Mouse (Mus musculus): Measurements from ENCODE around the gene Rln1. TPM values are rescaled to one million over a fixed set of nuclear protein-coding genes. Genes with fewer than 3 reads are reported as not detected.

Gene Rln1
- total and polyA plus RNA-seq, 3 experiments = 0.11 TPM; not detected in 2

GRCm38 (mm10) chr19:29297366-29297765, 37.1 kb downstream of the Rln1 start:
- H3K36me3 ChIP-seq (replicated peaks) = peaks cover 79% of the 10 kb centered on the region
- no peak for ATAC-seq (ENCODE audit: extremely low read depth, insufficient number of reproducible peaks, low FRiP score, poor library complexity, severe bottlenecking)
- H3K4me1 ChIP-seq (ENCODE audit: insufficient read depth, low read depth, low read length) = no peaks in the 10 kb centered on the region
- no peaks in the 10 kb centered on the region for H3K27me3 ChIP-seq (ENCODE audit: insufficient read depth, low read length)
- DNase-seq (ENCODE audit: low spot score) = no peak
- H3K4me3 ChIP-seq (ENCODE audit: low read depth, low read length) = no peak overlapping the region
- H3K9me3 ChIP-seq (replicated peaks) = no peaks in the 10 kb centered on the region
- TF ChIP-seq TAL1 (conservative IDR thresholded peaks at IDR 0.05; ENCODE audit: low read depth, low read length) (no peak), POLR2AphosphoS5 (IDR thresholded peaks at IDR 0.05; ENCODE audit: insufficient replicate concordance, low read depth, low read length) (no peak), GATA1 (IDR thresholded peaks at IDR 0.05; ENCODE audit: borderline replicate concordance, low read length) (no peak), CTCF (IDR thresholded peaks at IDR 0.05; ENCODE audit: low read depth, low read length) (no peak), GATA2 (IDR thresholded peaks at IDR 0.05; ENCODE audit: borderline replicate concordance, low read depth, low read length) (no peak)

- Histone ChIP-seq H3K9me3 (replicated peaks) (no peaks in the 10 kb centered on the region), H3K27me3 (ENCODE audit: insufficient read depth, low read length) (no peaks in the 10 kb centered on the region), H3K4me1 (ENCODE audit: insufficient read depth, low read depth, low read length) (no peaks in the 10 kb centered on the region), H3K36me3 (replicated peaks) (peaks cover 84% of the 10 kb centered on the region), H3K4me3 (ENCODE audit: low read depth, low read length) (no peak overlapping the region)
- TF ChIP-seq GATA1 (IDR thresholded peaks at IDR 0.05; ENCODE audit: borderline replicate concordance, low read length) = no peak
- TF ChIP-seq TAL1 (conservative IDR thresholded peaks at IDR 0.05; ENCODE audit: low read depth, low read length) = no peak
- TF ChIP-seq GATA2 (IDR thresholded peaks at IDR 0.05; ENCODE audit: borderline replicate concordance, low read depth, low read length) = no peak
- TF ChIP-seq POLR2AphosphoS5 (IDR thresholded peaks at IDR 0.05; ENCODE audit: insufficient replicate concordance, low read depth, low read length) = no peak
- TF ChIP-seq CTCF (IDR thresholded peaks at IDR 0.05; ENCODE audit: low read depth, low read length) = no peak
- no peak for ATAC-seq (ENCODE audit: extremely low read depth, insufficient number of reproducible peaks, low FRiP score, poor library complexity, severe bottlenecking)
- DNase-seq (ENCODE audit: low spot score) = no peak
Measured at GRCm38 (mm10) chr19:29296166-29296565, 38.3 kb downstream of the Rln1 start.

GRCm38 (mm10) chr19:29294756-29295155, 39.7 kb downstream of the Rln1 start:
- peaks cover 82% of the 10 kb centered on the region for H3K36me3 ChIP-seq (replicated peaks)
- H3K9me3 ChIP-seq (replicated peaks) = no peaks in the 10 kb centered on the region

GRCm38 (mm10) chr19:29292546-29292945, 41.9 kb downstream of the Rln1 start:
- TF ChIP-seq GATA2 (IDR thresholded peaks at IDR 0.05; ENCODE audit: borderline replicate concordance, low read depth, low read length) = no peak
- no peak for TF ChIP-seq TAL1 (conservative IDR thresholded peaks at IDR 0.05; ENCODE audit: low read depth, low read length)
- no peak for TF ChIP-seq POLR2AphosphoS5 (IDR thresholded peaks at IDR 0.05; ENCODE audit: insufficient replicate concordance, low read depth, low read length)
- no peak for TF ChIP-seq CTCF (IDR thresholded peaks at IDR 0.05; ENCODE audit: low read depth, low read length)
- no peak for TF ChIP-seq GATA1 (IDR thresholded peaks at IDR 0.05; ENCODE audit: borderline replicate concordance, low read length)
- Histone ChIP-seq H3K27me3 (ENCODE audit: insufficient read depth, low read length) (no peaks in the 10 kb centered on the region), H3K36me3 (replicated peaks) (peaks cover 80% of the 10 kb centered on the region), H3K4me1 (ENCODE audit: insufficient read depth, low read depth, low read length) (no peaks in the 10 kb centered on the region), H3K9me3 (replicated peaks) (no peaks in the 10 kb centered on the region), H3K4me3 (ENCODE audit: low read depth, low read length) (no peak overlapping the region)
- ATAC-seq (ENCODE audit: extremely low read depth, insufficient number of reproducible peaks, low FRiP score, poor library complexity, severe bottlenecking) (no peak), DNase-seq (ENCODE audit: low spot score) (no peak)

More at GRCm38 (mm10) chr19:29294756-29295155, 39.7 kb downstream of the Rln1 start:
- DNase-seq (ENCODE audit: low spot score) (no peak), ATAC-seq (ENCODE audit: extremely low read depth, insufficient number of reproducible peaks, low FRiP score, poor library complexity, severe bottlenecking) (no peak)
- no peaks in the 10 kb centered on the region for H3K27me3 ChIP-seq (ENCODE audit: insufficient read depth, low read length)
- TF ChIP-seq TAL1 (conservative IDR thresholded peaks at IDR 0.05; ENCODE audit: low read depth, low read length) = no peak
- no peak for TF ChIP-seq GATA1 (IDR thresholded peaks at IDR 0.05; ENCODE audit: borderline replicate concordance, low read length)
- no peak for TF ChIP-seq POLR2AphosphoS5 (IDR thresholded peaks at IDR 0.05; ENCODE audit: insufficient replicate concordance, low read depth, low read length)
- no peak for TF ChIP-seq GATA2 (IDR thresholded peaks at IDR 0.05; ENCODE audit: borderline replicate concordance, low read depth, low read length)
- TF ChIP-seq CTCF (IDR thresholded peaks at IDR 0.05; ENCODE audit: low read depth, low read length) = no peak
- no peak overlapping the region for H3K4me3 ChIP-seq (ENCODE audit: low read depth, low read length)
- no peaks in the 10 kb centered on the region for H3K4me1 ChIP-seq (ENCODE audit: insufficient read depth, low read depth, low read length)

GRCm38 (mm10) chr19:29291532-29291931, 42.9 kb downstream of the Rln1 start:
- H3K4me3 ChIP-seq (ENCODE audit: low read depth, low read length) = no peak overlapping the region
- no peak for TF ChIP-seq CTCF (IDR thresholded peaks at IDR 0.05; ENCODE audit: low read depth, low read length)
- TF ChIP-seq GATA1 (IDR thresholded peaks at IDR 0.05; ENCODE audit: borderline replicate concordance, low read length) = no peak
- no peak for TF ChIP-seq POLR2AphosphoS5 (IDR thresholded peaks at IDR 0.05; ENCODE audit: insufficient replicate concordance, low read depth, low read length)
- TF ChIP-seq TAL1 (conservative IDR thresholded peaks at IDR 0.05; ENCODE audit: low read depth, low read length) = no peak
- no peak for TF ChIP-seq GATA2 (IDR thresholded peaks at IDR 0.05; ENCODE audit: borderline replicate concordance, low read depth, low read length)
- no peaks in the 10 kb centered on the region for H3K27me3 ChIP-seq (ENCODE audit: insufficient read depth, low read length)
- no peaks in the 10 kb centered on the region for H3K4me1 ChIP-seq (ENCODE audit: insufficient read depth, low read depth, low read length)
- DNase-seq (ENCODE audit: low spot score) = no peak
- H3K9me3 ChIP-seq (replicated peaks) = no peaks in the 10 kb centered on the region
- H3K36me3 ChIP-seq (replicated peaks) = peaks cover 79% of the 10 kb centered on the region
- ATAC-seq (ENCODE audit: extremely low read depth, insufficient number of reproducible peaks, low FRiP score, poor library complexity, severe bottlenecking) = no peak

- H3K9me3 ChIP-seq (replicated peaks) = no peaks in the 10 kb centered on the region
- DNase-seq (ENCODE audit: low spot score) = no peak
- H3K36me3 ChIP-seq (replicated peaks) = peaks cover 74% of the 10 kb centered on the region
- H3K4me3 ChIP-seq (ENCODE audit: low read depth, low read length) = no peak overlapping the region
- ATAC-seq (ENCODE audit: extremely low read depth, insufficient number of reproducible peaks, low FRiP score, poor library complexity, severe bottlenecking) = no peak
- H3K27me3 ChIP-seq (ENCODE audit: insufficient read depth, low read length) = no peaks in the 10 kb centered on the region
- H3K4me1 ChIP-seq (ENCODE audit: insufficient read depth, low read depth, low read length) = no peaks in the 10 kb centered on the region
- TF ChIP-seq TAL1 (conservative IDR thresholded peaks at IDR 0.05; ENCODE audit: low read depth, low read length) (no peak), GATA1 (IDR thresholded peaks at IDR 0.05; ENCODE audit: borderline replicate concordance, low read length) (no peak), POLR2AphosphoS5 (IDR thresholded peaks at IDR 0.05; ENCODE audit: insufficient replicate concordance, low read depth, low read length) (no peak), CTCF (IDR thresholded peaks at IDR 0.05; ENCODE audit: low read depth, low read length) (no peak), GATA2 (IDR thresholded peaks at IDR 0.05; ENCODE audit: borderline replicate concordance, low read depth, low read length) (no peak)
Measured at GRCm38 (mm10) chr19:29287863-29288262, 46.6 kb downstream of the Rln1 start.

Measured in G1E (cell line).